Mouse (Mus musculus) lung, postnatal 0 days (tissue): Measurements from ENCODE around the gene Lrp5. TPM values are rescaled to one million over a fixed set of nuclear protein-coding genes. Genes with fewer than 3 reads are reported as not detected.

ENCODE experiments used
- ATAC-seq: fragments of 200-750 bp; cut with Nextera tagmentation; 2 replicates; pipeline ENCODE4 v1.8.0; 2017; ENCODE audit warnings: moderate library complexity
- DNase-seq: peaks from one replicate; pipeline ENCODE4 v3.0.0-alpha.2; 2016; ENCODE audit warnings: low spot score
- H3K27ac ChIP-seq: fragments of 300-500 bp; sonication (generic); 2 replicates; pipeline ENCODE4 v1.5.1; 2014; ENCODE audit warnings: antibody characterized with exemption, mild to moderate bottlenecking, low read length, mixed read lengths
- H3K27me3 ChIP-seq: fragments of 300-500 bp; sonication (generic); replicated peaks from 2 replicates; pipeline ENCODE4 v1.6.1; 2014; ENCODE audit warnings: low read length, mixed read lengths; ENCODE audit not compliant: insufficient read depth
- H3K36me3 ChIP-seq: fragments of 300-500 bp; sonication (generic); 2 replicates; pipeline ENCODE4 v1.6.1; 2014; ENCODE audit warnings: low read length, mixed read lengths; ENCODE audit not compliant: insufficient read depth
- H3K4me1 ChIP-seq: fragments of 300-500 bp; sonication (generic); 2 replicates; pipeline ENCODE4 v1.6.1; 2014; ENCODE audit warnings: antibody characterized with exemption, low read depth, low read length, mixed read lengths; ENCODE audit not compliant: insufficient read depth
- H3K4me2 ChIP-seq: fragments of 300-500 bp; sonication (generic); replicated peaks from 2 replicates; pipeline ENCODE4 v1.6.1; 2014; ENCODE audit warnings: low read depth, mild to moderate bottlenecking, low read length, moderate library complexity, mixed read lengths
- H3K4me3 ChIP-seq: fragments of 300-500 bp; sonication (generic); 2 replicates; pipeline ENCODE4 v1.5.1; 2014; ENCODE audit warnings: low read depth, low read length
- H3K9ac ChIP-seq: fragments of 300-500 bp; sonication (generic); replicated peaks from 2 replicates; pipeline ENCODE4 v1.6.1; 2014; ENCODE audit warnings: low read depth, mild to moderate bottlenecking
- H3K9me3 ChIP-seq: fragments of 300-500 bp; sonication (generic); 2 replicates; pipeline ENCODE4 v1.6.1; 2016; ENCODE audit warnings: low read length, mixed read lengths
- CTCF ChIP-seq: IDR thresholded peaks from 2 replicates; pipeline ENCODE4 v1.5.1; 2016; ENCODE audit warnings: antibody characterized with exemption, mild to moderate bottlenecking
- EP300 ChIP-seq: IDR thresholded peaks from 2 replicates; pipeline ENCODE4 v1.6.1; 2016; ENCODE audit warnings: antibody characterized with exemption, mild to moderate bottlenecking, control low read depth
- WGBS: fragments of 180-500 bp; shearing (Covaris S2); extraction: QIAGEN DNeasy Blood & Tissue Kit; methylation state at CpG from one replicate; pipeline ENCODE4 v1.1.7; 2014; 5-methylcytosine and 5-hydroxymethylcytosine counted together
- polyA plus RNA-seq: library from polyadenylated mRNA; unstranded; fragments of >200 nt; fragmentation: Nextera tagmentation; extraction: Ambion mirVana; gene quantifications from 2 replicates; pipeline ENCODE4 v1.2.1, GENCODE M21; 2015

Gene Lrp5
- polyA plus RNA-seq, 1 experiment from 2014 or later = 5.1 TPM

- H3K9ac ChIP-seq = no peak overlapping the region
- 90% methylated on average over 2 of the region's 2 CpGs for WGBS
- no peaks in the 10 kb centered on the region for H3K9me3 ChIP-seq
- no peaks in the 10 kb centered on the region for H3K4me1 ChIP-seq
- TF ChIP-seq CTCF (no peak), EP300 (no peak)
- no peak overlapping the region for H3K27ac ChIP-seq
- H3K27me3 ChIP-seq = no peaks in the 10 kb centered on the region
- H3K4me2 ChIP-seq = no peak overlapping the region
- ATAC-seq (no peak), DNase-seq (no peak)
- H3K36me3 ChIP-seq = no peaks in the 10 kb centered on the region
- no peak overlapping the region for H3K4me3 ChIP-seq
These were observed 141.4 kb downstream of the Lrp5 start for GRCm38 (mm10) chr19:3544995-3545394.

GRCm38 (mm10) chr19:3542591-3542990 is 143.8 kb downstream of the Lrp5 start:
- Histone ChIP-seq H3K9me3 (no peaks in the 10 kb centered on the region), H3K4me2 (no peak overlapping the region), H3K4me1 (no peaks in the 10 kb centered on the region), H3K27ac (no peak overlapping the region), H3K4me3 (no peak overlapping the region), H3K36me3 (no peaks in the 10 kb centered on the region), H3K9ac (no peak overlapping the region), H3K27me3 (no peaks in the 10 kb centered on the region)
- no peak for TF ChIP-seq EP300
- no peak for TF ChIP-seq CTCF
- ATAC-seq (no peak), DNase-seq (no peak)
- 96% methylated on average over 4 of the region's 4 CpGs for WGBS

- no peak overlapping the region for H3K9ac ChIP-seq
- TF ChIP-seq EP300 = no peak
- no peak for TF ChIP-seq CTCF
- no peak for DNase-seq
- WGBS = 90% methylated on average over 5 of the region's 5 CpGs
- no peak overlapping the region for H3K27ac ChIP-seq
- no peaks in the 10 kb centered on the region for H3K4me1 ChIP-seq
- H3K4me3 ChIP-seq = no peak overlapping the region
- no peaks in the 10 kb centered on the region for H3K27me3 ChIP-seq
- ATAC-seq = no peak
- H3K4me2 ChIP-seq = no peak overlapping the region
- H3K36me3 ChIP-seq = no peaks in the 10 kb centered on the region
- no peaks in the 10 kb centered on the region for H3K9me3 ChIP-seq
These were observed 145.4 kb downstream of the Lrp5 start for GRCm38 (mm10) chr19:3540997-3541396.

- DNase-seq (no peak), ATAC-seq (no peak)
- WGBS = 84% methylated on average over 2 of the region's 2 CpGs
- Histone ChIP-seq H3K27me3 (no peaks in the 10 kb centered on the region), H3K9ac (no peak overlapping the region), H3K27ac (no peak overlapping the region), H3K36me3 (no peaks in the 10 kb centered on the region), H3K4me1 (no peaks in the 10 kb centered on the region), H3K4me2 (no peak overlapping the region), H3K4me3 (no peak overlapping the region), H3K9me3 (no peaks in the 10 kb centered on the region)
- TF ChIP-seq EP300 (no peak), CTCF (no peak)
These were observed 146.1 kb downstream of the Lrp5 start for GRCm38 (mm10) chr19:3540254-3540653.

GRCm38 (mm10) chr19:3539456-3539855 is 146.9 kb downstream of the Lrp5 start:
- Histone ChIP-seq H3K9ac (no peak overlapping the region), H3K36me3 (no peaks in the 10 kb centered on the region), H3K9me3 (no peaks in the 10 kb centered on the region), H3K4me3 (no peak overlapping the region), H3K4me1 (no peaks in the 10 kb centered on the region), H3K27me3 (no peaks in the 10 kb centered on the region), H3K4me2 (no peak overlapping the region), H3K27ac (no peak overlapping the region)
- TF ChIP-seq CTCF (no peak), EP300 (no peak)
- no peak for ATAC-seq
- no peak for DNase-seq
- 78% methylated on average over 5 of the region's 5 CpGs for WGBS

- ATAC-seq (no peak), DNase-seq (no peak)
- no peaks in the 10 kb centered on the region for H3K9me3 ChIP-seq
- H3K4me3 ChIP-seq = no peak overlapping the region
- H3K4me1 ChIP-seq = no peaks in the 10 kb centered on the region
- H3K4me2 ChIP-seq = no peak overlapping the region
- H3K27me3 ChIP-seq = no peaks in the 10 kb centered on the region
- no peak overlapping the region for H3K9ac ChIP-seq
- no peaks in the 10 kb centered on the region for H3K36me3 ChIP-seq
- no peak for TF ChIP-seq CTCF
- TF ChIP-seq EP300 = no peak
- no peak overlapping the region for H3K27ac ChIP-seq
- 96% methylated on average over 6 of the region's 6 CpGs for WGBS
These were observed 148.7 kb downstream of the Lrp5 start for GRCm38 (mm10) chr19:3537658-3538057.

GRCm38 (mm10) chr19:3534945-3535344 is 151.4 kb downstream of the Lrp5 start:
- no peaks in the 10 kb centered on the region for H3K27me3 ChIP-seq
- H3K9me3 ChIP-seq = no peaks in the 10 kb centered on the region
- H3K9ac ChIP-seq = no peak overlapping the region
- ATAC-seq (no peak), DNase-seq (no peak)
- no peaks in the 10 kb centered on the region for H3K4me1 ChIP-seq
- TF ChIP-seq CTCF (no peak), EP300 (no peak)
- no peak overlapping the region for H3K27ac ChIP-seq
- no peak overlapping the region for H3K4me3 ChIP-seq
- WGBS = 85% methylated on average over 3 of the region's 3 CpGs
- H3K4me2 ChIP-seq = no peak overlapping the region
- H3K36me3 ChIP-seq = no peaks in the 10 kb centered on the region

Other genes with a start within 250 kb of the Lrp5 start
- 30.6 and 33.6 TPM in 2 replicates for gene Ppp6r3, start 110.8 kb downstream of the Lrp5 start, polyA plus RNA-seq
- gene 1810055G02Rik, start 21.7 kb upstream of the Lrp5 start, polyA plus RNA-seq = 11.3 and 12.6 TPM in 2 replicates
- 20.5 and 23.7 TPM in 2 replicates for gene Kmt5b, start 80.9 kb upstream of the Lrp5 start, polyA plus RNA-seq
- gene Chka, start 165.2 kb upstream of the Lrp5 start, polyA plus RNA-seq = 65.9 and 68.1 TPM in 2 replicates
- gene Tcirg1, start 220.6 kb upstream of the Lrp5 start, polyA plus RNA-seq = 31.8 and 33.1 TPM in 2 replicates
- 203 and 225 TPM in 2 replicates for gene Ndufs8, start 226.2 kb upstream of the Lrp5 start, polyA plus RNA-seq
- gene Aldh3b1, start 243.2 kb upstream of the Lrp5 start, polyA plus RNA-seq = 33.2 and 38.3 TPM in 2 replicates
- 40.0 and 45.5 TPM in 2 replicates for gene Unc93b1, start 248.6 kb upstream of the Lrp5 start, polyA plus RNA-seq